Mouse (Mus musculus) lung, embryonic 14.5 days (tissue): ENCODE results near the gene Dnajc14. TPM values are rescaled to one million over a fixed set of nuclear protein-coding genes. Genes with fewer than 3 reads are reported as not detected.

Experiments used
- ATAC-seq: fragments of 200-750 bp; cut with Nextera tagmentation; 2 replicates; pipeline ENCODE4 v1.8.0; 2017; ENCODE audit warnings: mild to moderate bottlenecking, moderate TSS enrichment, moderate library complexity; ENCODE audit not compliant: insufficient read depth
- DNase-seq: peaks from one replicate; pipeline ENCODE4 v3.0.0-alpha.2; 2015
- H3K27ac ChIP-seq: fragments of 300-500 bp; sonication (generic); 2 replicates; pipeline ENCODE4 v1.5.1; 2014; ENCODE audit warnings: low read depth, mild to moderate bottlenecking, moderate library complexity
- H3K27me3 ChIP-seq: fragments of 300-500 bp; sonication (generic); 2 replicates; pipeline ENCODE4 v1.6.1; 2014; ENCODE audit warnings: low read length, control low read depth; ENCODE audit not compliant: insufficient read depth
- H3K36me3 ChIP-seq: fragments of 300-500 bp; sonication (generic); 2 replicates; pipeline ENCODE4 v1.6.1; 2014; ENCODE audit warnings: control low read depth; ENCODE audit not compliant: insufficient read depth
- H3K4me1 ChIP-seq: fragments of 300-500 bp; sonication (generic); 2 replicates; pipeline ENCODE4 v1.6.1; 2014; ENCODE audit warnings: antibody characterized with exemption, control low read depth; ENCODE audit not compliant: insufficient read depth
- H3K4me2 ChIP-seq: fragments of 300-500 bp; sonication (generic); 2 replicates; pipeline ENCODE4 v1.6.1; 2014; ENCODE audit warnings: mild to moderate bottlenecking
- H3K4me3 ChIP-seq: fragments of 300-500 bp; sonication (generic); 2 replicates; pipeline ENCODE4 v1.5.1; 2014; ENCODE audit warnings: low read depth, low read length
- H3K9ac ChIP-seq: fragments of 300-500 bp; sonication (generic); 2 replicates; pipeline ENCODE4 v1.6.1; 2014
- H3K9me3 ChIP-seq: fragments of 300-500 bp; sonication (generic); 2 replicates; pipeline ENCODE4 v1.6.1; 2016; ENCODE audit warnings: low read depth, low read length, control low read depth
- CTCF ChIP-seq: IDR thresholded peaks from 2 replicates; pipeline ENCODE4 v1.5.1; 2016; ENCODE audit warnings: antibody characterized with exemption, low read depth
- WGBS: fragments of 180-500 bp; shearing (Covaris S2); extraction: QIAGEN DNeasy Blood & Tissue Kit; methylation state at CpG from one replicate; pipeline ENCODE4 v1.1.7; 2014; 5-methylcytosine and 5-hydroxymethylcytosine counted together
- polyA plus RNA-seq: library from polyadenylated mRNA; unstranded; fragments of >200 nt; fragmentation: Nextera tagmentation; extraction: Ambion mirVana; gene quantifications from 2 replicates; pipeline ENCODE4 v1.2.1, GENCODE M21; 2014

Dnajc14 gene
- polyA plus RNA-seq: 34.9 and 38.2 TPM in 2 replicates

DNA sequence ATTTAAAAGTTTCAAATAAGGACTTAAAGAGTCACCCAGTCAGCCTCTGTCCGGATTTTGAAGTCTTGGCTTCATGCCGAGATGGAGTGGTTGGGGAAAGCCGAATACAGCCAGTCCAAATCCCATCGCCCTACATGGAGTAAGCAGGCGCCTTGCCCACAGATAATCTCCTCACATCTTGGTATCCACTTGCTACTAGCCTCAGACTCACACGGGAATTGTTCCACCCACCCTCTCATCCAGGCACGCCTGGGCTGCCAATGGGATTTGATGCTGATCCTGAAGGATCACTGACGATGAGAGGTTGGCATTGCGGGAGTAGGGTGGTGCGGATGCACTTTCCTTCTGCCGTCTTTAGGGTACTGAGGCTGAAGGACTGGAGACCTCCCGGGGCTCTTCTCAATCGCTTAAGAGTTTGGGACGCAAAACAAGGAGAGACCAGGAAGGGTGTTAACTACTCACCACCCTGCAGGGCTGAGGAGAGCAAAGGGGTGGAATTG, at the start of gene Dnajc14:
Gene Dnajc14, plus strand, starts transcription at position 292 of the 500 bp plus-strand sequence.
- DNase-seq: peak; percentile 85
- Histone ChIP-seq H3K9ac (peak within 1 kb of the TSS; percentile 87), H3K36me3 (peaks cover 48% of the 10 kb centered on the region), H3K4me1 (peaks cover 22% of the 10 kb centered on the region), H3K4me2 (peak within 1 kb of the TSS; percentile 82), H3K27ac (peak within 1 kb of the TSS; percentile 99), H3K4me3 (peak within 1 kb of the TSS; percentile 80), H3K27me3 (no peaks in the 10 kb centered on the region), H3K9me3 (no peaks in the 10 kb centered on the region)
- WGBS: 0% methylated on average over 14 of the region's 14 CpGs
- ATAC-seq: peak; percentile 26
- no peak for TF ChIP-seq CTCF

DNA sequence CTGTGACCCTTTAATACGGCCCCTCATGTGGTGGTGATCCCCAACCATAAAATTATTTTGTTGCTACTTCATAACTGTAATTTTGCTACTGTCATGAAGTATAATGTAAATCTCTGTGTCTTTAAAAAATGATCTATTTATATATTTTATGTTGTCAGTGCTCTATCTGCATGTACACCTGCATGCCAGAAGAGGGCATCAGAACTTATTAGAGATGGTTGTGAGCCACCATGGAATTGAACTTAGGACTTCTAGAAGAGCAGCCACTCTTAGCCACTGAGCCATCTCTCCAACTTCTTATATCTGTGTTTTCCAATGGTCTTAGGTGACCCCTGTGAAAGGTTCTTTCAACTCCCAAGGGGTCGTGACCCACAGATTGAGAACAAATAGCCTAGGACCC, 31.0 kb upstream of the Dnajc14 start:
- TF ChIP-seq CTCF: peak; percentile 40; the same call in 1 of the 2 replicates
- Histone ChIP-seq H3K27ac (no peak overlapping the region), H3K9ac (no peak overlapping the region), H3K4me2 (no peak overlapping the region), H3K9me3 (no peaks in the 10 kb centered on the region), H3K4me1 (no peaks in the 10 kb centered on the region), H3K4me3 (no peak overlapping the region), H3K27me3 (no peaks in the 10 kb centered on the region), H3K36me3 (0 out of 2 replicates have a peak, but pooled peaks cover 4% of the 10 kb centered on the region)
- peak; percentile 24 for DNase-seq
- 75% methylated on average over 2 of the region's 2 CpGs for WGBS
- ATAC-seq: no peak

DNA sequence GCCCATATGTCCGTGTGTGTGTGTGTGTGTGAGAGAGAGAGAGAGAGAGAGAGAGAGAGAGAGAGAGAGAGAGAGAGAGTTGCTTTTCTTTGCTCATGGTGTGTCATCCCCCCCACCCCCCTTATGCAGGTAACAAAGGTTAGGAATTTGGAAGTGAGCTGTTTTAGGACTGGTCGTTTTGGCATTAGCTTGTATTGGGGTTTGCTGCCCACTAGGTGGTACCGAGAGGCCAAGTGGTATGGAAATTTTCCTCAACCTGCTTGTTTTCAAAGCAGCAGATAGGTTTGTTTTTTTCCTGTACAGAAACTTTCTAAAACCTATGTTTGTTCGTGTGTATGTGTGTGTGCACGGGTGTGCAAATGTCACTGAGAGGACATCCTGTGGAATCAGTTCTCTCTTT, 30.2 kb upstream of the Dnajc14 start:
- H3K36me3 ChIP-seq: no peaks in the 10 kb centered on the region
- 25% methylated on average over 5 of the region's 5 CpGs for WGBS
- H3K4me1 ChIP-seq: peaks cover 3% of the 10 kb centered on the region; the same call in 1 of the 2 replicates
- H3K9ac ChIP-seq: no peak overlapping the region
- peak; percentile 57 for TF ChIP-seq CTCF
- DNase-seq (peak; percentile 44), ATAC-seq (no peak)
- no peak overlapping the region for H3K27ac ChIP-seq
- H3K4me3 ChIP-seq: no peak overlapping the region
- H3K9me3 ChIP-seq: no peaks in the 10 kb centered on the region
- H3K4me2 ChIP-seq: no peak overlapping the region
- H3K27me3 ChIP-seq: no peaks in the 10 kb centered on the region

DNA sequence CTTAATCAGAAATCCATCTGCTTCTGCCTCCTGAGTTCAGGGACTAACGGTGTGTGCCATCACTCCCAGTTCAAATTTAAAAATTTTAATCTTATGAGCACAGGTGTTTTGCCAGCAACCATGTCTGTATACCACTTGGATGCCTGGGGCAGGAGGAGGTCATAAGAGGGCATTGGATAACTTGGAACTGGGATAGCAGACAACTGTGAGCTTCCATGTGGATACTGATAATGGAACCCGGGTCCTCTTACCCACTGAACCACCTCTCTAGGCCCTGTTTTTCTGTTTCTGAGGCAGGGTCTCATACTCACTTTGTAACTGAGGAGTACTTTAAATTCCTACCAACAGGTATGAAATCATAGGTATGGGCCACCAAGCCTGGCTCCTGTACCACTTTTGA, 25.4 kb upstream of the Dnajc14 start:
- H3K27ac ChIP-seq: peak overlapping the region; percentile 78
- TF ChIP-seq CTCF: no peak
- no peak overlapping the region for H3K9ac ChIP-seq
- H3K4me1 ChIP-seq: peaks cover 6% of the 10 kb centered on the region; the same call in 1 of the 2 replicates
- DNase-seq: no peak
- H3K36me3 ChIP-seq: no peaks in the 10 kb centered on the region
- no peak overlapping the region for H3K4me3 ChIP-seq
- no peaks in the 10 kb centered on the region for H3K27me3 ChIP-seq
- H3K9me3 ChIP-seq: no peaks in the 10 kb centered on the region
- WGBS: 96% methylated on average over 2 of the region's 2 CpGs
- no peak overlapping the region for H3K4me2 ChIP-seq
- ATAC-seq: no peak

DNA sequence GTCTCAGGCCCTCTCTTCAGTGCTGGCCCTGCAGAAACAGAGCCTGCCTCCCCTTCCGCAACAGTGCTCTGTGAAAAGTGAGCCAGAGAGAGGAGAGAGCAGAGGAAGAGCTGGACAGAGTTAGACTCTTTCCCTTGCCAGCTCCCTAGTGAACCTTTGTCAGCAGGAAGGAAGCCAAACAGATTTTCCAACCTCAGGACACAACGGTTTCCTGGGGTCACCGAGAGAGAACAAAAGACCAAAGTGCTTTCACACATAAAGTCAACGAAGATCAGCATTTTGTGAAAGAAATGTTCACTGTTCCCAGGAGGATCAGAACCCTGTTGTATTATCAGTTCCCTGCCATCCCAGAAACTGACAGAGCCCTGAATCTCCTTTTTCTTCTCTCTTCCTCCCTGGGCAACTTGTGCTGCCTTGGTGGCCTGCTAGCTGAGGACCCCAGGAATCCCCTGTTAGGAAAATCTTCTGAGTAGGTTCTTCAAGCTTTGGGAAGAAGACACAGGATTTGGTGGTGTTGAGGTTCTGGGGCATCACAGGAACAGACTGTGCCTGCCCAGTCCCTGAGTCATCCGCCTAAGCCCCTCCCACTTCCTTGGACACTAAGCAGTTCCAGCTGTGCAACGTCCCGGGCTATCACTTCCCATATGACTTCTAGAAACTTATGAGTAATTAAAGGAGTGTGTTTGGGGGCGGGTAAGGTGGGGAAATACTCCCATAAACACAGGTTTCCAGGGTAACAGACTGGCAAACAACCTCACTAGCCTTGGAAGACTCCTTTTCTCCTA, 24.7 kb upstream of the Dnajc14 start:
- Histone ChIP-seq H3K4me3 (no peak overlapping the region), H3K4me1 (peaks cover 6% of the 10 kb centered on the region; the same call in 1 of the 2 replicates), H3K4me2 (no peak overlapping the region), H3K27ac (peak overlapping the region; percentile 78), H3K36me3 (no peaks in the 10 kb centered on the region), H3K9me3 (no peaks in the 10 kb centered on the region), H3K27me3 (no peaks in the 10 kb centered on the region), H3K9ac (no peak overlapping the region)
- DNase-seq (peak; percentile 87), ATAC-seq (peak; percentile 98)
- 28% methylated on average over 8 of the region's 8 CpGs for WGBS
- no peak for TF ChIP-seq CTCF

DNA sequence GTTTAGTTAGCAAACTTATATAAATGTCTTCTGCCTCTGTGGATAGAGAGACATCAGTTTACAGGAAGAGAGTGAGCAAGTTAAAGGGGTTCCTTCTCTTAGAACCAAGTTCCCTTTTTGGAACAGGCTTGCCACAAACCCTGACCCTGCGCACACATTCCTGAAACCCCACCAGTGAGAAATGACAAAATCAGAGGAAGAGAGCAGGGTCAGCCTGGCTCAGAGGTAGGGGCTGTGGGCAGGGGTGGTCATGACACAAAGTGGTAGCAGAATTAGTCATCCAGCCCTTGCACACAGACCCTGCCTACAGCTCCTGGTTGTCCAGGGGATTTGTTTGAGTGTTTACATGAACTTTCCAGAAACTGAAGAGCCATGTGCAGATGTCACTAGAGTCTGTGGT, 23.7 kb upstream of the Dnajc14 start:
- 84% methylated on average over 1 of the region's 1 CpGs for WGBS
- H3K36me3 ChIP-seq: no peaks in the 10 kb centered on the region
- H3K9me3 ChIP-seq: no peaks in the 10 kb centered on the region
- H3K27ac ChIP-seq: no peak overlapping the region
- peaks cover 6% of the 10 kb centered on the region; the same call in 1 of the 2 replicates for H3K4me1 ChIP-seq
- no peaks in the 10 kb centered on the region for H3K27me3 ChIP-seq
- no peak overlapping the region for H3K4me2 ChIP-seq
- H3K9ac ChIP-seq: no peak overlapping the region
- H3K4me3 ChIP-seq: no peak overlapping the region
- DNase-seq (no peak), ATAC-seq (no peak)
- no peak for TF ChIP-seq CTCF

DNA sequence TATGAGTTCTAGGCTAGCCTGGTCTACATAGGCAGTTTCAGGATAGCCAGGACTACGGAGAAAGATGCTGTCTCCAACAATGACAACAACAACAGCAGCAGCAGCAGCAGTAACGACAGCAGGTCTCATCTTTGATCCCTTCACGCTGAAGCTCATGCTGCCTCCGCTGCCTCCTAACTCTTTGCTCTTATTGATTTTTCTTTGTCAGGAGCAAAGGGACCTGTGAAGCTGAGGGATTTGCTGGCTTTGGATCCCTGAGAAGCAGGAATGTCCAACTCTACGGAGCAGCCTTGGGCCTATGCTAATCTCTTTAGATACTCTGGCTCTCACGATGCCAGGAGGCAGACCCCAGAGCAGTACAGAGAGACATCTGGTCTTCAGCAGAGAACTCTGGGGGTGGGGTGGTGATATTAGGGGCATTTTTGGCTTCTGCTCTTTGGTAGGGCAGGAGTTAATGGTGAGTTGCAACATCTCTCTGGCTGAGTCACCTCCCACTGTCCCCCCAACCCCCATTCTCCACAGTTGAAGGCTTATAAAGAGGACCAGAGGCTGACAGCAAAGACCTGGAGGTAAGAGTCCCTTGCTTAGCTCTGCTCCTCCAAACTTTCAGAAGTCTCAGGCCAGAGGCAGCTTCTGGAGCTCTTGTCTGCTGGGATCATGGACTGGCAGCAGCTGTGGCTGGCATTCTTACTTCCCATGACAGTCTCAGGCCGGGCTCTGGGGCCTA, 13.3 kb upstream of the Dnajc14 start, which contains the start of gene Mmp19:
Gene Mmp19, plus strand, starts transcription at position 513 of the 727 bp plus-strand sequence.
- peak within 1 kb of the TSS; percentile 11; the same call in 1 of the 2 replicates for H3K4me3 ChIP-seq
- H3K4me2 ChIP-seq: peak within 1 kb of the TSS; percentile 35; the same call in 1 of the 2 replicates
- H3K27ac ChIP-seq: no peak within 1 kb of the TSS

More for the DNA sequence above, 13.3 kb upstream of the Dnajc14 start, which contains the start of gene Mmp19:
- 60% methylated on average over 7 of the region's 7 CpGs for WGBS
- Histone ChIP-seq H3K4me1 (no peaks in the 10 kb centered on the region), H3K9ac (no peak within 1 kb of the TSS), H3K27me3 (no peaks in the 10 kb centered on the region), H3K9me3 (no peaks in the 10 kb centered on the region), H3K36me3 (no peaks in the 10 kb centered on the region)
- DNase-seq (peak; percentile 5), ATAC-seq (peak; percentile 31; the same call in 1 of the 2 replicates)
- no peak for TF ChIP-seq CTCF
